Comparison of ENCODE assay signal across 25 mouse cellular contexts in the genomic region with DNA sequence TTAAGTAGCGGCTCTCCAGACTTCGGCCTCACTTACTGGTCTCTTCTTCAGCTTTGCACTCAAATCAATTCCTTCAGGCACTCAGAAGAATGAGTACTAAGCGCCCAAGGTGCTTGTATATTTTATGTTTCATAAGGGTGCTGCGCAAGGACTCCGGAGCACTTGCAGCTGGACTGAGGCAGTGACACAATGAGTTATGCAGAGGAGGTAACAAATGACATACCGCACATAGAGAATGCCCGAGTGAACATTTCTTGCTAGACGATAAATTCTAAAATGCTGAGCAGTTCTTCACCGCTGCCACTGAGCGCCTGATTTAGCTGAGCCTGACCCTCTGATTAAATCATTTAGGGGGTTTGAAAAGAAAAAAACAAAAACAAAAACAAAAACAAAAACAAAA.
"Had no signal": no experiment of that assay in that cellular context is flagged by ENCODE, and none has a peak within 500 bp of the region (broad histone marks: within the 10 kb centered on the region; RNA-seq: fewer than 3 reads in every experiment).

No protein-coding gene starts in this region.

- H3K4me2 ChIP-seq: heart, embryonic 12.5 days; hindbrain, embryonic 12.5 days; hindbrain, embryonic 14.5 days; kidney, embryonic 15.5 days; limb, embryonic 13.5 days had no signal

- H3K36me3 ChIP-seq: heart, embryonic 10.5 days; heart, embryonic 12.5 days; hindbrain, embryonic 10.5 days; hindbrain, embryonic 12.5 days; kidney, embryonic 15.5 days; limb, embryonic 13.5 days had no signal

- H3K27me3 ChIP-seq: heart, embryonic 12.5 days; hindbrain, embryonic 12.5 days; kidney, embryonic 15.5 days; limb, embryonic 13.5 days had no signal

- H3K9me3 ChIP-seq: heart, embryonic 10.5 days; heart, embryonic 12.5 days; hindbrain, embryonic 10.5 days; hindbrain, embryonic 12.5 days; kidney, embryonic 15.5 days; limb, embryonic 13.5 days had no signal

- ATAC-seq: forebrain, embryonic 16.5 days; inflammation-experienced regulatory T-cells, adult 6 months; intestine, embryonic 16.5 days had no signal

- H3K9ac ChIP-seq: heart, embryonic 12.5 days; hindbrain, embryonic 12.5 days; hindbrain, embryonic 14.5 days; kidney, embryonic 15.5 days; limb, embryonic 13.5 days had no signal

- DNase-seq: gastrocnemius, adult 2 months; gastrocnemius, postnatal 10 days; gastrocnemius, postnatal 25 days; heart, adult 18-20 months; heart, postnatal 10 days; heart, postnatal 4 days; kidney, adult 11 months; kidney, adult 2 months; kidney, adult 9 months; kidney, postnatal 14 days; kidney, postnatal 36 days; layer of hippocampus, adult 9-11 months; layer of hippocampus, postnatal 36 days; left cerebral cortex, postnatal 4 days had no signal

- H3K4me3 ChIP-seq: gastrocnemius, adult 2 months; heart, embryonic 10.5 days; heart, embryonic 12.5 days; hindbrain, embryonic 10.5 days; hindbrain, embryonic 12.5 days; kidney, embryonic 15.5 days; limb, embryonic 13.5 days had no signal

- H3K27ac ChIP-seq: gastrocnemius, adult 2 months; heart, embryonic 10.5 days; hindbrain, embryonic 10.5 days; hindbrain, embryonic 12.5 days; hindbrain, embryonic 14.5 days; kidney, embryonic 15.5 days; kidney, postnatal 0 days; limb, embryonic 13.5 days had no signal

- H3K4me1 ChIP-seq: hindbrain, embryonic 10.5 days; hindbrain, embryonic 12.5 days; kidney, embryonic 15.5 days; limb, embryonic 13.5 days had no signal
